Mouse (Mus musculus) spleen, adult 2 months (tissue): Measurements from ENCODE around the gene Cul9.

Source experiments
- CTCF ChIP-seq: fragments of 200-500 bp; IDR thresholded peaks from 2 replicates; pipeline ENCODE4 v1.5.1; 2011; ENCODE audit warnings: mild to moderate bottlenecking, inconsistent platforms; ENCODE audit not compliant: insufficient read depth, insufficient read length, insufficient replicate concordance; ENCODE audit errors: extremely low read depth
- POLR2A ChIP-seq: fragments of 200-500 bp; IDR thresholded peaks from 2 replicates; pipeline ENCODE4 v1.6.1; 2011; ENCODE audit warnings: low read depth, low read length, inconsistent platforms

DNA sequence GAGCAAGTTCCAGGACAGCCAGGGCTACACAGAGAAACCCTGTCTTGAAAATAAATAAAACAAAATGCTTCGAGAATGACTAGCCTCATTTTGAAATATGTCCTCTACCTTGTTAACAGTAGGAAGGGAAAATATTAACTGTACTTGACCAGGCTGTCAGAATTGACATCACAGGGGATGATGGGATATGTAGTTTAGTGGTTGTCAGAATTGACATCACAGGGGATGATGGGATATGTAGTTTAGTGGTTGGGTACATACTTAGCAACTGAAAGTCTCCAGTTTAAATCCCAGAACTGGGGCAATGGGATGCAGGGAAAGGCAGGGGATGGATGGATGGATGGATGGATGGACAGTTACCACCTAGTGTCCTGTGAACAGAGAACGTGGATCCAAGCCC, 32.9 kb downstream of the Cul9 start:
- no peak for TF ChIP-seq POLR2A
- TF ChIP-seq CTCF: no peak
